Mouse (Mus musculus): ENCODE results near the gene Tpcn1. TPM values are rescaled to one million over a fixed set of nuclear protein-coding genes. Genes with fewer than 3 reads are reported as not detected.
A peak's percentile ranks its signal among the peaks of the same experiment; 100 is the strongest.

Tpcn1 gene
- total RNA-seq, 2 experiments from 2014 or later = 36.0 to 37.9 TPM

- intact Hi-C loops (cut with DNase I) = no loop called here
- no peak for DNase-seq (ENCODE audit: low spot score)
These were observed 22.9 kb upstream of the Tpcn1 start for GRCm38 (mm10) chr5:120611416-120611815.

- intact Hi-C loops (cut with DNase I) = no loop called here
- no peak for DNase-seq (ENCODE audit: low spot score)
These were observed 22.4 kb upstream of the Tpcn1 start for GRCm38 (mm10) chr5:120610906-120611305.

- intact Hi-C loops (cut with DNase I) = loop anchor here (5.0 to 10.0 kb wide), 2 partner anchors 55 to 87 kb away; no protein-coding TSS in a partner anchor
- DNase-seq (ENCODE audit: low spot score) = no peak
These were observed 20.8 kb upstream of the Tpcn1 start for GRCm38 (mm10) chr5:120609246-120609775.

- intact Hi-C loops (cut with DNase I) = loop anchor here (5.0 to 10.0 kb wide), 2 partner anchors 53 to 85 kb away; no protein-coding TSS in a partner anchor
- no peak for DNase-seq (ENCODE audit: low spot score)
These were observed 18.9 kb upstream of the Tpcn1 start for GRCm38 (mm10) chr5:120607335-120607734.

GRCm38 (mm10) chr5:120606590-120607200 lies 18.2 kb upstream of the Tpcn1 start:
- no peak for DNase-seq (ENCODE audit: low spot score)
- intact Hi-C loops (cut with DNase I) = loop anchor here (5.0 to 10.0 kb wide), 2 partner anchors 52 to 84 kb away; no protein-coding TSS in a partner anchor

- peak; percentile 68 for DNase-seq (ENCODE audit: low spot score)
- intact Hi-C loops (cut with DNase I) = loop anchor here (1.0 to 10.0 kb wide), 3 partner anchors 51 to 100 kb away; no protein-coding TSS in a partner anchor
These were observed 17.2 kb upstream of the Tpcn1 start for GRCm38 (mm10) chr5:120605688-120606087.

- intact Hi-C loops (cut with DNase I) = loop anchor here (1.0 to 10.0 kb wide), 3 partner anchors 50 to 100 kb away; no protein-coding TSS in a partner anchor
- no peak for DNase-seq (ENCODE audit: low spot score)
These were observed 16.8 kb upstream of the Tpcn1 start for GRCm38 (mm10) chr5:120605241-120605661.

- intact Hi-C loops (cut with DNase I) = loop anchor here (1.0 to 10.0 kb wide), 3 partner anchors 50 to 100 kb away; no protein-coding TSS in a partner anchor
- DNase-seq (ENCODE audit: low spot score) = peak; percentile 44
These were observed 16.4 kb upstream of the Tpcn1 start for GRCm38 (mm10) chr5:120604839-120605238.

- intact Hi-C loops (cut with DNase I) = loop anchor here (10.0 kb wide), 1 partner anchor 49 kb away; no protein-coding TSS in a partner anchor
- DNase-seq (ENCODE audit: low spot score) = no peak
These were observed 15.0 kb upstream of the Tpcn1 start for GRCm38 (mm10) chr5:120603515-120603914.

GRCm38 (mm10) chr5:120602210-120602609 lies 13.7 kb upstream of the Tpcn1 start:
- no peak for DNase-seq (ENCODE audit: low spot score)
- intact Hi-C loops (cut with DNase I) = loop anchor here (10.0 kb wide), 1 partner anchor 47 kb away; no protein-coding TSS in a partner anchor

GRCm38 (mm10) chr5:120600946-120601668 lies 12.6 kb upstream of the Tpcn1 start:
- intact Hi-C loops (cut with DNase I) = loop anchor here (10.0 kb wide), 1 partner anchor 46 kb away; no protein-coding TSS in a partner anchor
- no peak for DNase-seq (ENCODE audit: low spot score)

- intact Hi-C loops (cut with DNase I) = loop anchor here (10.0 kb wide), 1 partner anchor 45 kb away; no protein-coding TSS in a partner anchor
- DNase-seq (ENCODE audit: low spot score) = no peak
These were observed 11.2 kb upstream of the Tpcn1 start for GRCm38 (mm10) chr5:120599625-120600024.

- intact Hi-C loops (cut with DNase I) = no loop called here
- no peak for DNase-seq (ENCODE audit: low spot score)
These were observed 6.0 kb upstream of the Tpcn1 start for GRCm38 (mm10) chr5:120594485-120594884.

GRCm38 (mm10) chr5:120592141-120592540 lies 3.7 kb upstream of the Tpcn1 start:
- intact Hi-C loops (cut with DNase I) = no loop called here
- no peak for DNase-seq (ENCODE audit: low spot score)

- intact Hi-C loops (cut with DNase I) = no loop called here
- no peak for DNase-seq (ENCODE audit: low spot score)
These were observed 2.0 kb upstream of the Tpcn1 start for GRCm38 (mm10) chr5:120590356-120591010.

GRCm38 (mm10) chr5:120587940-120588568 lies 419 bp downstream of the Tpcn1 start:
- intact Hi-C loops (cut with DNase I) = loop anchor here (5.0 kb wide), 1 partner anchor 76 kb away; the partner anchor contains the start of gene Slc8b1
- no peak for DNase-seq (ENCODE audit: low spot score)

- DNase-seq (ENCODE audit: low spot score) = no peak
- intact Hi-C loops (cut with DNase I) = loop anchor here (5.0 kb wide), 1 partner anchor 75 kb away; the partner anchor contains the start of gene Slc8b1
These were observed 902 bp downstream of the Tpcn1 start for GRCm38 (mm10) chr5:120587616-120587926.

GRCm38 (mm10) chr5:120586741-120587615 lies 1.5 kb downstream of the Tpcn1 start:
- intact Hi-C loops (cut with DNase I) = loop anchor here (5.0 kb wide), 1 partner anchor 75 kb away; the partner anchor contains the start of gene Slc8b1
- DNase-seq (ENCODE audit: low spot score) = no peak

Data from heart, postnatal 25 days (tissue).